Mouse (Mus musculus): ENCODE measurements around the gene Prkcb. TPM values are rescaled to one million over a fixed set of nuclear protein-coding genes. Genes with fewer than 3 reads are reported as not detected.

Prkcb gene
- polyA plus RNA-seq, 1 experiment from 2014 or later, result 3.7 TPM

- Histone ChIP-seq H3K36me3 (no peaks in the 10 kb centered on the region), H3K27ac (no peak overlapping the region), H3K27me3 (ENCODE audit: low read depth, poor library complexity, severe bottlenecking) (no peaks in the 10 kb centered on the region), H3K9me3 (replicated peaks) (no peaks in the 10 kb centered on the region), H3K4me1 (no peaks in the 10 kb centered on the region), H3K4me3 (no peak overlapping the region)
- DNase-seq (ENCODE audit: low spot score), result no peak
- WGBS, result 96% methylated on average over 7 of the region's 7 CpGs
Measured at GRCm38 (mm10) chr7:122435561-122435960, 147.0 kb downstream of the Prkcb start.

GRCm38 (mm10) chr7:122437390-122437789 lies 148.8 kb downstream of the Prkcb start:
- Histone ChIP-seq H3K27me3 (ENCODE audit: low read depth, poor library complexity, severe bottlenecking) (no peaks in the 10 kb centered on the region), H3K4me3 (no peak overlapping the region), H3K9me3 (replicated peaks) (no peaks in the 10 kb centered on the region), H3K27ac (no peak overlapping the region), H3K36me3 (no peaks in the 10 kb centered on the region), H3K4me1 (no peaks in the 10 kb centered on the region)
- 89% methylated on average over 1 of the region's 1 CpGs for WGBS
- no peak for DNase-seq (ENCODE audit: low spot score)

GRCm38 (mm10) chr7:122445056-122445455 lies 156.5 kb downstream of the Prkcb start:
- Histone ChIP-seq H3K27me3 (ENCODE audit: low read depth, poor library complexity, severe bottlenecking) (no peaks in the 10 kb centered on the region), H3K9me3 (replicated peaks) (no peaks in the 10 kb centered on the region), H3K4me3 (no peak overlapping the region), H3K36me3 (no peaks in the 10 kb centered on the region), H3K27ac (no peak overlapping the region), H3K4me1 (no peaks in the 10 kb centered on the region)
- peak; percentile 56 for DNase-seq (ENCODE audit: low spot score)
- WGBS, result 65% methylated on average over 6 of the region's 6 CpGs

GRCm38 (mm10) chr7:122452671-122453070 lies 164.1 kb downstream of the Prkcb start:
- H3K27me3 ChIP-seq (ENCODE audit: low read depth, poor library complexity, severe bottlenecking), result no peaks in the 10 kb centered on the region
- H3K4me3 ChIP-seq, result no peak overlapping the region
- H3K27ac ChIP-seq, result no peak overlapping the region
- 85% methylated on average over 8 of the region's 8 CpGs for WGBS
- H3K9me3 ChIP-seq (replicated peaks), result no peaks in the 10 kb centered on the region
- no peaks in the 10 kb centered on the region for H3K4me1 ChIP-seq
- H3K36me3 ChIP-seq, result no peaks in the 10 kb centered on the region
- DNase-seq (ENCODE audit: low spot score), result no peak

- WGBS, result 77% methylated on average over 9 of the region's 9 CpGs
- Histone ChIP-seq H3K27me3 (ENCODE audit: low read depth, poor library complexity, severe bottlenecking) (no peaks in the 10 kb centered on the region), H3K4me1 (no peaks in the 10 kb centered on the region), H3K36me3 (no peaks in the 10 kb centered on the region), H3K4me3 (no peak overlapping the region), H3K9me3 (replicated peaks) (no peaks in the 10 kb centered on the region), H3K27ac (no peak overlapping the region)
- peak; percentile 91 for DNase-seq (ENCODE audit: low spot score)
Measured at GRCm38 (mm10) chr7:122459203-122459965, 170.8 kb downstream of the Prkcb start.

- H3K4me1 ChIP-seq, result no peaks in the 10 kb centered on the region
- no peak overlapping the region for H3K27ac ChIP-seq
- WGBS, result 59% methylated on average over 2 of the region's 2 CpGs
- DNase-seq (ENCODE audit: low spot score), result no peak
- no peak overlapping the region for H3K4me3 ChIP-seq
- no peaks in the 10 kb centered on the region for H3K27me3 ChIP-seq (ENCODE audit: low read depth, poor library complexity, severe bottlenecking)
- no peaks in the 10 kb centered on the region for H3K36me3 ChIP-seq
- H3K9me3 ChIP-seq (replicated peaks), result no peaks in the 10 kb centered on the region
Measured at GRCm38 (mm10) chr7:122460020-122460419, 171.5 kb downstream of the Prkcb start.

- no peak overlapping the region for H3K27ac ChIP-seq
- peak; percentile 54 for DNase-seq (ENCODE audit: low spot score)
- no peaks in the 10 kb centered on the region for H3K4me1 ChIP-seq
- no peaks in the 10 kb centered on the region for H3K9me3 ChIP-seq (replicated peaks)
- no peaks in the 10 kb centered on the region for H3K36me3 ChIP-seq
- H3K27me3 ChIP-seq (ENCODE audit: low read depth, poor library complexity, severe bottlenecking), result no peaks in the 10 kb centered on the region
- H3K4me3 ChIP-seq, result no peak overlapping the region
- 56% methylated on average over 8 of the region's 8 CpGs for WGBS
Measured at GRCm38 (mm10) chr7:122465823-122466549, 177.4 kb downstream of the Prkcb start.

- WGBS, result 91% methylated on average over 2 of the region's 2 CpGs
Measured at GRCm38 (mm10) chr7:122466722-122467121, 178.2 kb downstream of the Prkcb start.

GRCm38 (mm10) chr7:122467831-122468230 lies 179.3 kb downstream of the Prkcb start:
- DNase-seq (ENCODE audit: low spot score), result no peak
- no peaks in the 10 kb centered on the region for H3K36me3 ChIP-seq
- WGBS, result 85% methylated on average over 8 of the region's 8 CpGs
- no peaks in the 10 kb centered on the region for H3K27me3 ChIP-seq (ENCODE audit: low read depth, poor library complexity, severe bottlenecking)
- H3K4me3 ChIP-seq, result no peak overlapping the region
- H3K27ac ChIP-seq, result no peak overlapping the region
- H3K4me1 ChIP-seq, result no peaks in the 10 kb centered on the region
- no peaks in the 10 kb centered on the region for H3K9me3 ChIP-seq (replicated peaks)

More at GRCm38 (mm10) chr7:122466722-122467121, 178.2 kb downstream of the Prkcb start:
- Histone ChIP-seq H3K4me3 (no peak overlapping the region), H3K4me1 (no peaks in the 10 kb centered on the region), H3K9me3 (replicated peaks) (no peaks in the 10 kb centered on the region), H3K36me3 (no peaks in the 10 kb centered on the region), H3K27ac (no peak overlapping the region), H3K27me3 (ENCODE audit: low read depth, poor library complexity, severe bottlenecking) (no peaks in the 10 kb centered on the region)
- DNase-seq (ENCODE audit: low spot score), result no peak

GRCm38 (mm10) chr7:122470370-122471280 lies 182.1 kb downstream of the Prkcb start:
- H3K36me3 ChIP-seq, result no peaks in the 10 kb centered on the region
- H3K27me3 ChIP-seq (ENCODE audit: low read depth, poor library complexity, severe bottlenecking), result no peaks in the 10 kb centered on the region
- 60% methylated on average over 18 of the region's 18 CpGs for whole genome bisulfite sequencing
- no peak overlapping the region for H3K27ac ChIP-seq
- 0 out of 2 replicates have a peak, but pooled peaks cover 6% of the 10 kb centered on the region for H3K9me3 ChIP-seq (replicated peaks)
- H3K4me1 ChIP-seq, result no peaks in the 10 kb centered on the region
- no peak overlapping the region for H3K4me3 ChIP-seq
- peak; percentile 84 for DNase-seq (ENCODE audit: low spot score)

GRCm38 (mm10) chr7:122472223-122472622 lies 183.7 kb downstream of the Prkcb start:
- Histone ChIP-seq H3K27me3 (ENCODE audit: low read depth, poor library complexity, severe bottlenecking) (no peaks in the 10 kb centered on the region), H3K27ac (no peak overlapping the region), H3K4me1 (no peaks in the 10 kb centered on the region), H3K36me3 (no peaks in the 10 kb centered on the region), H3K9me3 (replicated peaks) (0 out of 2 replicates have a peak, but pooled peaks cover 7% of the 10 kb centered on the region), H3K4me3 (no peak overlapping the region)
- DNase-seq (ENCODE audit: low spot score), result no peak
- WGBS, result 90% methylated on average over 5 of the region's 5 CpGs

- no peaks in the 10 kb centered on the region for H3K36me3 ChIP-seq
- no peak for DNase-seq (ENCODE audit: low spot score)
- no peak overlapping the region for H3K27ac ChIP-seq
- no peak overlapping the region for H3K4me3 ChIP-seq
- 0 out of 2 replicates have a peak, but pooled peaks cover 5% of the 10 kb centered on the region for H3K4me1 ChIP-seq
- 0 out of 2 replicates have a peak, but pooled peaks cover 7% of the 10 kb centered on the region for H3K9me3 ChIP-seq (replicated peaks)
- H3K27me3 ChIP-seq (ENCODE audit: low read depth, poor library complexity, severe bottlenecking), result peaks cover 16% of the 10 kb centered on the region; the same call in 1 of the 2 replicates
Measured at GRCm38 (mm10) chr7:122475038-122475437, 186.5 kb downstream of the Prkcb start.

Data from limb, embryonic 10.5 days (tissue).